Mouse (Mus musculus) 3134 (cell line): ENCODE measurements around the gene Siglec1.
A peak's percentile ranks its signal among the peaks of the same experiment; 100 is the strongest.

ENCODE experiments used
- DNase-seq: peaks from one replicate; pipeline ENCODE4 v3.0.0-alpha.2; 2011; ENCODE audit warnings: low spot score; ENCODE audit not compliant: insufficient read length; ENCODE audit errors: extremely low read depth

Gene Siglec1

GRCm38 (mm10) chr2:131101530-131101929 is 15.0 kb upstream of the Siglec1 start:
- DNase-seq: no peak

DNA sequence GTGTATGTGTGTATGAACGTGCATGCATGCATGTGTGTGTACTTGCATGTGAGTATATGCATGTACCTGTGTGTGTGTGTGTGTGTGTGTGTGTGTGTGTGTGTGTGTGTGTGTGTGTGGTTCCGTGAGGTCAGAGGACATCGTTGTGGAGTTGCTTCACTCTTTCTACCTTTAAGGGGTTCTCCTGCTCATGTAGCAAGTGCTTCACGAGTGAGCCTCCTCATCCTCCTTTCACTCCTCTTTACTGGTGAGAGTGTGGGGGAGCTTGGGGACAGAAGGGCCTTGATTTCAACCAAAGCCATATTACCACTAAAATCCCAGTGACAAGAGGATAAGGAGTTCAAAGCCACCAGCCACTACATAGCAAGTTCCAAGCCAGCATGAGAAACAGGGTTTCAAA is 10.5 kb upstream of the Siglec1 start:
- DNase-seq: no peak

DNA sequence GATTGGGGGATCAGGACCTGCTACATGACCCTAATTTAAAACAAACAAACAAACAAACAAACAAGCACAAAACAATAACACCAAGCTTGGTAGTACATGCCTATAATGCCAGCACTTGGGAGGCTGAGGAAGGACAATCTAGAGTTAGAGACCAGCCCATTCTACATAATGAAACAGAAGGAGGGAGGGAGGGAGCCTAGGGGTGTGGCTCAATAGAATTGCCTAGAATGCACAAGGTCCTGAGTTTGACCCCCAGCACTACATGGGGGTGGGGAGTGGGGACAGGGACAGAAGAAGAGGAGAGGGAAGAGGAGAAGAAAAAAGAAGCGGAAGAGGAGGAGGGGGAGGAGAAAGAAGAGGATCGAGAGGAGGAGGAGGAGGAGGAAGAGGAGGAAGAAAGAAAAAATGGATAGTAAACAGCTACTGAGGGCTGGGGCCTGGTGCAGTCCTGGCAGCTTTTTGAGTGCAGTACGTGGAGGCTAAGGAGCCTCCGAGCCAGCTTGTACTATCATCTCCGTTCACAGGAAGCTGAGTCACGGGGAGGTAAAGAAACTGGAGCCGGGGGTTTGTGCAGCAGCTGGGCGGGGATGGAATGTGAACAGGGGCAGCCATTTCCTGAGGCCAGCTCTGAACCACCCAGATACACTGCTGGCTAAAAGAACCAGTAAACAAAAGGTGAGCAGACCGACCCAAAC is 9.7 kb upstream of the Siglec1 start:
- peak; percentile 73 for DNase-seq

DNA sequence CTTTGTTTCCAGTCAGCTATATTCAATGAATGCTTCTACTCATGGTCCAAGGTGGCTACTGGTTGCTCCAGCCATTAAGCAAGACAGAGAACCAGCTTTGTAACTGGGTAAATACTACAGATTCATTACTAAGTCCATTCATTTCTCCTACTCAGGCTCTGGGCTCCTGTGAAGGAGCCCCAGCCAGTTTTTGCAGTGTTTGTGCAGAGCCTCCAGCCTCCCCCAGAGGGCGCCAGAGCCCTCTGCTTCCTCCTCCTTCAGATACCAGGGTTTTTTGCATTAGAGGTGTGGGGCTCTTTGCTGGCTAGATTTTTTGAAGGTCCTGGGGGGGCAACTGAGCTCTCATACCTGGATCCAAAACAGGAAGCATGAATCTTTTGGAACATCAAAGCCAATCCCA is 8.3 kb upstream of the Siglec1 start:
- DNase-seq: peak; percentile 41

- DNase-seq: no peak
Measured at GRCm38 (mm10) chr2:131093577-131093976, 7.0 kb upstream of the Siglec1 start.

- no peak for DNase-seq
Measured at GRCm38 (mm10) chr2:131090852-131091251, 4.3 kb upstream of the Siglec1 start.

GRCm38 (mm10) chr2:131089634-131090033 is 3.1 kb upstream of the Siglec1 start:
- DNase-seq: no peak

GRCm38 (mm10) chr2:131088581-131088980 is 2.0 kb upstream of the Siglec1 start:
- no peak for DNase-seq

DNA sequence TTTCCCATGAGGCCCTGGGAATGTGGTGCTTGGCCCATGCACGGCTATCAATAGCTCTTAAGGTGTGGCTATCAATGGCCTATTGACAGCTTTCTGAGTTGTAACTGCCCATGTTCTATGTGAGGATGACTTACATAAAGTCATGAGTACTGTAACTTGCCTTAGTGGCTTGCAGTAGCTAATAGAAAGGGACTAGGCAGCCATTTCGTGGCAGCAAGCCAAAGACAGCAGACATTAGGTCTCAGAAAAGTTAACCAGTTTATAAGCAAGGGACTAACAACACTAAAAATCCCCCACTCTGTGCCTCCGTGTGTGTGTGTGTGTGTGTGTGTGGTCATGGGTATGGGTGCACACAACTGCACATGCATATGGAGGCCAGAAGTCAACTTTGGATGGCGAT is 2.4 kb downstream of the Siglec1 start:
- DNase-seq: no peak

- DNase-seq: no peak
Measured at GRCm38 (mm10) chr2:131080507-131080906, 6.1 kb downstream of the Siglec1 start.

DNA sequence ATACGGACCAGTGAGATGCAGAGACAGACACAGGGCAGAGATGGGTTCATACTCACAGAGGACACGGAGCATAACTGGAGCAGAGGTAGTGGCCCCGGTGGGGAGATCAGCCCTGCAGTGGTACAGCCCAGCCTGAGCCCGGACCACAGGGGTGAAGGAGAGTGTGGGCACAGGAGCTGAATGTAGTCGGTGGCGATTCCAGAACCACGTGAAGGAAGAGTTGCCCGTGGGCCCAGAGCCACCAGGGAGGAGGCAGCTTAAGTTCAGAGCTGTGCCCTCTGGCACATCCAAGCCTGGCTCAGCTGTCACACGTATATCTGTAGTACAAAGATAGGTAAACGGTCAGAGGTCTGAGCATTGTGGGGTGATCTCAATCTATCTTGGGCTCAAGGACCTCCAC is 14.0 kb downstream of the Siglec1 start:
- DNase-seq: no peak

DNA sequence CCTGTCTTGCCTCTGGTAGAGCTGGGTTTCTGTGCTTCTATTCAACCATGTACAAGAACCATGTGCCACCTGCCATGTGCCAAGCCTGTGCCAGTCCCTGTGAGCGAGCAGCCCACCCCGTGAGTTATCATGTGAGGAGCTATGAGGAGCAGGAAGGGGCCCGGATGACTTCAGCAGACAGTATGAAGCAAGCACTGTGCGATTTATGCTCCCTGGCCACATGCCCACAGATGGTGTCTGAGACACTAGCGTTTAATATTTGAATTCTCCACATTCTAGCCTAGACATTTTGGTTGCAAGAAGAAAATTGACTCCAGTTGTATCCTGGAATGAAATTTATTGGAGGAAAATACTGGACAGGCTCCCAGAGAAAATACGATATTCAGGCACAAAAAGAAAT is 19.1 kb downstream of the Siglec1 start:
- DNase-seq: no peak

DNA sequence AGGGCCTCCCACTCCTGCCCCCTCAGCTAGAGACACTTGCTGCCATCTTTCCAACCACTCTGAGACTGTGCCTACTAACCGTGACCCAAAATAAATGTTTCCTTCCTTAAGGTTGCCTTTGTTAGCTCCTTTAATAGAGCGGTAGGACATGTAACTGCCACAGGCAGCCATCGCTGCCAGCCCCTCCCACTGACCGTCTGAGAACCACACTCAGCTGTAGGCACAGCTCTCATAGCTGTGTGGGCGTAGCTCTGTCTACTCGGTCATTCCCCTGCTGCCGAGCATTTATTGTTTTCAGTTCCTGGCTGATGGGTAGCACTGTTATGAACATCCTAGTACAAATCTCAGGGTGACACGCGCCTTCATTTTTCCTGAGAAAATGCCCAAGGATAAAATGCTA is 20.2 kb downstream of the Siglec1 start:
- no peak for DNase-seq

GRCm38 (mm10) chr2:131063404-131063864 is 23.1 kb downstream of the Siglec1 start, which contains the start of gene Adam33:
Gene Adam33, minus strand, starts transcription at chr2:131063814.
- DNase-seq: no peak

GRCm38 (mm10) chr2:131061607-131062006 is 25.0 kb downstream of the Siglec1 start:
- DNase-seq: no peak

- no peak for DNase-seq
Measured at GRCm38 (mm10) chr2:131060784-131061183, 25.8 kb downstream of the Siglec1 start.

GRCm38 (mm10) chr2:131059781-131060540 is 26.6 kb downstream of the Siglec1 start:
- DNase-seq: no peak

DNA sequence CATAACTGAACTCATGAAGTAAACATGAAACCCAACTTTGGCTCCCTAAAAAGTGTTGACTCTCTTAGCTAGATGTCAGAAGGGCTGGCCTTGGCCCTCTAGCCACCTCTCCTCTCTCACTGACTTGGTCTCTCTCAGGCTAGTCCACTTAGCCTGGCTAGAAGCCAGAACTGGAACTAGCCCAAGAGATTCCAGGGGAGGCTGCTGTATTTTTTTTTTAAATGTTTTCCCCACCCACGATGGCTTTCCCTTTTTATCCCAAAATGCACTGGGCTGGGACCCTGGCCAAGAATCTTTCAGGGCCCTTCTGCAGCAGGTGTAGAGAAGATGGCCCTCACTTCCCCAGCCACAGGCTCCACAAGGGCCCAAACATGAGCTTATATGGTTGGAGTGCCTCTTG is 27.2 kb downstream of the Siglec1 start:
- DNase-seq: no peak

- DNase-seq: no peak
Measured at GRCm38 (mm10) chr2:131058672-131059071, 27.9 kb downstream of the Siglec1 start.

GRCm38 (mm10) chr2:131056191-131056590 is 30.4 kb downstream of the Siglec1 start:
- peak; percentile 77 for DNase-seq

- peak; percentile 53 for DNase-seq
Measured at GRCm38 (mm10) chr2:131055631-131056030, 30.9 kb downstream of the Siglec1 start.

DNA sequence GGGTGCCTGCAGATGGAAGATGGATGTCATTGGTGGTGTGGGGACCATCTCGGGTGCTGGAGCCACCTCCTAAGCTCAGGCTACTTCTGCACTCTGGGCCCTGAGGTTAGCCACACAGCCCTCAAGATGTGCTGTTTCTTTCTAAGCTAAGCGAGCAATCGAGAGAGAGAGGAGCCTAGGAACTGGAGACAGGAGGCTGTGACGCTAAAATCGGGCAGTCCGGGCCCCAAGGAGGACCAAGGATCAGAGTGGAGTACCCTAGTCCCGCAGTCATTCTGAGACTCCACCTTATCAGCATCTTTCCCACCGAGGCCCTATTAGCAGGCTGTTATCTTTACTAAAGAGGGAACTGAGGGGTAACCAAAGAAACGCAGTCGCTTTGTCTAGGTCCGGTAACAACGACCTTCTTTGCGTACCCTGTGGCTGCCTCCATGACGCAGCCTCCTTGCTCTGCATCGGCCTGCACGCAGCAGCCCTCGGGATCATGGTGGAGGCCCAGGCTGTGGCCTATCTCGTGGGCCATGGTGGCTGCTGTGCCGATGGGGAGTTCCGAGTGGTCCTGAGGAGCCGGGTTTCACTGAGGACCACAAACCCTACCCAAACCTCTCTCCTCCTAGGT is 31.8 kb downstream of the Siglec1 start:
- no peak for DNase-seq
